Mouse (Mus musculus) CH12.LX (cell line): ENCODE data around the gene Alox12.

Source experiments
- CHD2 ChIP-seq: IDR thresholded peaks from 2 replicates; pipeline ENCODE4 v1.6.1; 2011; ENCODE audit warnings: low read length, improper control_type of control experiment
- CTCF ChIP-seq, 2 experiments: IDR thresholded peaks in 1 of 2; conservative IDR thresholded peaks in 1 of 2; 2 replicates each; pipeline ENCODE4 v1.5.1; 2011 to 2012; ENCODE audit warnings: low read depth in 2 of 2, low read length in 2 of 2, improper control_type of control experiment in 1 of 2, inconsistent platforms in 1 of 2, mild to moderate bottlenecking in 1 of 2, moderate library complexity in 1 of 2
- E2F4 ChIP-seq: IDR thresholded peaks from 2 replicates; pipeline ENCODE4 v1.6.1; 2011; ENCODE audit warnings: low read depth, low read length, improper control_type of control experiment; ENCODE audit not compliant: insufficient replicate concordance
- GABPA ChIP-seq: IDR thresholded peaks from 2 replicates; pipeline ENCODE4 v1.6.1; 2012; ENCODE audit warnings: low read depth, low read length, improper control_type of control experiment, inconsistent platforms; ENCODE audit not compliant: insufficient replicate concordance
- HCFC1 ChIP-seq: IDR thresholded peaks from 2 replicates; pipeline ENCODE4 v1.6.1; 2012; ENCODE audit warnings: low read depth, mild to moderate bottlenecking, inconsistent platforms, low read length, improper control_type of control experiment
- MAFK ChIP-seq: IDR thresholded peaks from 2 replicates; pipeline ENCODE4 v1.6.1; 2011; ENCODE audit warnings: low read length, improper control_type of control experiment; ENCODE audit not compliant: insufficient replicate concordance
- MEF2A ChIP-seq: IDR thresholded peaks from 2 replicates; pipeline ENCODE4 v1.6.1; 2014; ENCODE audit warnings: low read depth, mild to moderate bottlenecking, inconsistent platforms, low read length, improper control_type of control experiment, borderline replicate concordance
- NELFE ChIP-seq: IDR thresholded peaks from 2 replicates; pipeline ENCODE4 v1.6.1; 2011; ENCODE audit warnings: low read depth, low read length, improper control_type of control experiment
- POLR2A ChIP-seq: IDR thresholded peaks from 2 replicates; pipeline ENCODE4 v1.6.1; 2011; ENCODE audit warnings: low read depth, mild to moderate bottlenecking, improper control_type of control experiment, low read length
- POLR2AphosphoS2 ChIP-seq: IDR thresholded peaks from 2 replicates; pipeline ENCODE4 v1.6.1; 2011; ENCODE audit warnings: low read depth, low read length, improper control_type of control experiment
- TCF12 ChIP-seq: IDR thresholded peaks from 2 replicates; pipeline ENCODE4 v1.6.1; 2014; ENCODE audit warnings: low read depth, mild to moderate bottlenecking, inconsistent platforms, low read length, improper control_type of control experiment
- UBTF ChIP-seq: IDR thresholded peaks from 2 replicates; pipeline ENCODE4 v1.6.1; 2012; ENCODE audit warnings: low read depth, mild to moderate bottlenecking, inconsistent platforms, low read length, improper control_type of control experiment, moderate library complexity
- USF2 ChIP-seq: conservative IDR thresholded peaks from 2 replicates; pipeline ENCODE4 v1.6.1; 2011; ENCODE audit warnings: low read depth, low read length, improper control_type of control experiment

GRCm38 (mm10) chr11:70207283-70207682 is 47.9 kb downstream of the Alox12 start:
- no peak for TF ChIP-seq USF2
- no peak for TF ChIP-seq POLR2A
- TF ChIP-seq UBTF = no peak
- no peak for TF ChIP-seq CTCF (conservative IDR thresholded peaks at IDR 0.05 in 1 of 2, IDR thresholded peaks at IDR 0.05 in 1 of 2; ENCODE audit: low read depth in 2 of 2, low read length in 2 of 2)
- no peak for TF ChIP-seq NELFE
- no peak for TF ChIP-seq TCF12
- TF ChIP-seq E2F4 = no peak
- no peak for TF ChIP-seq HCFC1
- TF ChIP-seq GABPA = no peak
- no peak for TF ChIP-seq POLR2AphosphoS2
- TF ChIP-seq CHD2 = no peak
- TF ChIP-seq MAFK = no peak
- no peak for TF ChIP-seq MEF2A
